Mouse (Mus musculus) stomach, postnatal 0 days (tissue): ENCODE measurements around the gene Bin2. TPM values are rescaled to one million over a fixed set of nuclear protein-coding genes. Genes with fewer than 3 reads are reported as not detected.

Source experiments
- ATAC-seq: fragments of 200-750 bp; cut with Nextera tagmentation; 2 replicates; pipeline ENCODE4 v1.8.0; 2017; ENCODE audit not compliant: low FRiP score, low TSS enrichment
- DNase-seq: peaks from one replicate; pipeline ENCODE4 v3.0.0-alpha.2; 2016; ENCODE audit warnings: low spot score
- H3K27ac ChIP-seq: fragments of 300-500 bp; sonication (generic); replicated peaks from 2 replicates; pipeline ENCODE4 v1.5.1; 2014; ENCODE audit warnings: mild to moderate bottlenecking, control low read depth
- H3K27me3 ChIP-seq: fragments of 300-500 bp; sonication (generic); 2 replicates; pipeline ENCODE4 v1.6.1; 2014; ENCODE audit warnings: low read length; ENCODE audit not compliant: control insufficient read depth, insufficient read depth
- H3K36me3 ChIP-seq: fragments of 300-500 bp; sonication (generic); 2 replicates; pipeline ENCODE4 v1.6.1; 2014; ENCODE audit warnings: low read length, mixed read lengths; ENCODE audit not compliant: control insufficient read depth, insufficient read depth
- H3K4me1 ChIP-seq: fragments of 300-500 bp; sonication (generic); replicated peaks from 2 replicates; pipeline ENCODE4 v1.6.1; 2014; ENCODE audit warnings: antibody characterized with exemption; ENCODE audit not compliant: control insufficient read depth, insufficient read depth
- H3K4me2 ChIP-seq: fragments of 300-500 bp; sonication (generic); replicated peaks from 2 replicates; pipeline ENCODE4 v1.6.1; 2014; ENCODE audit warnings: low read depth, mild to moderate bottlenecking, control low read depth, moderate library complexity
- H3K4me3 ChIP-seq: fragments of 300-500 bp; sonication (generic); 2 replicates; pipeline ENCODE4 v1.5.1; 2014; ENCODE audit warnings: low read depth, low read length, control low read depth
- H3K9ac ChIP-seq: fragments of 300-500 bp; sonication (generic); 2 replicates; pipeline ENCODE4 v1.6.1; 2014; ENCODE audit warnings: mild to moderate bottlenecking, low read length, control low read depth, mixed read lengths
- H3K9me3 ChIP-seq: fragments of 300-500 bp; sonication (generic); 2 replicates; pipeline ENCODE4 v1.6.1; 2016; ENCODE audit warnings: low read length; ENCODE audit not compliant: control insufficient read depth
- CTCF ChIP-seq: IDR thresholded peaks from 2 replicates; pipeline ENCODE4 v1.5.1; 2016; ENCODE audit warnings: antibody characterized with exemption, low read depth, mild to moderate bottlenecking, moderate library complexity
- EP300 ChIP-seq: optimal IDR thresholded peaks from 2 replicates; pipeline ENCODE3; 2016; ENCODE audit warnings: antibody characterized with exemption
- WGBS: fragments of 180-500 bp; shearing (Covaris S2); extraction: QIAGEN DNeasy Blood & Tissue Kit; methylation state at CpG from one replicate; pipeline ENCODE4 v1.1.7; 2014; 5-methylcytosine and 5-hydroxymethylcytosine counted together
- microRNA-seq: library from miRNA; unstranded; fragments of <30 nt; microRNA quantifications from one replicate; pipeline ENCODE4, GENCODE M21; 2016
- polyA plus RNA-seq: library from polyadenylated mRNA; unstranded; fragments of >200 nt; fragmentation: Nextera tagmentation; extraction: Ambion mirVana; gene quantifications from 2 replicates; pipeline ENCODE4 v1.2.1, GENCODE M21; 2015

The Bin2 gene
- polyA plus RNA-seq, 1 experiment from 2014 or later: 1.3 TPM

DNA sequence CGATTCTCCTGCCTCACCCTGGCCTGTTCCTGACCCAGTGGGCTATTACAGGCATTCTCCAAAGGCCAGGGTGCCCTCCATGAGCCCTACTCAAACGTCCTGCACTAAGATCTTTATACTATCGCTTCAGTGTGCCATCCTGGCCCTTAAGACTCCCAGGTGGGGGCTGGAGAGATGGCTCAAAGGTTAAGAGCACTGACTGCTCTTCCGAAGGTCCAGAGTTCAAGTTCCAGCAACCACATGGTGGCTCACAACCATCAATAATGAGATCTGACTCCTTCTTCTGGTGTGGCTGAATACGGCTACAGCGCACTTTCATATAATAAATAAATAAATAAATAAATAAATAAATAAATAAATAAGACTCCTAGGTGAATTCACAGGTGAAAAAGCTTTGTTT, 76.5 kb downstream of the Bin2 start:
- no peaks in the 10 kb centered on the region for H3K4me1 ChIP-seq
- no peak overlapping the region for H3K27ac ChIP-seq
- H3K9ac ChIP-seq: no peak overlapping the region
- no peaks in the 10 kb centered on the region for H3K36me3 ChIP-seq
- ATAC-seq (no peak), DNase-seq (no peak)
- no peaks in the 10 kb centered on the region for H3K27me3 ChIP-seq
- no peak overlapping the region for H3K4me2 ChIP-seq
- no peak overlapping the region for H3K4me3 ChIP-seq
- TF ChIP-seq EP300 (no peak), CTCF (no peak)
- H3K9me3 ChIP-seq: no peaks in the 10 kb centered on the region
- WGBS: 78% methylated on average over 6 of the region's 6 CpGs

Small RNA genes within 50 kb of the gene (microRNA-seq; reads per million reads assigned to microRNA genes)
- not detected for gene Mir6961

Other genes with a start within 250 kb of the Bin2 start
- 0.11 and 0.15 TPM in 2 replicates for gene Gm5475, start 247.4 kb downstream of the Bin2 start, polyA plus RNA-seq
- 12.2 and 15.8 TPM in 2 replicates for gene Slc11a2, start 244.5 kb downstream of the Bin2 start, polyA plus RNA-seq
- gene Letmd1, start 200.5 kb downstream of the Bin2 start, polyA plus RNA-seq: 9.8 and 10.9 TPM in 2 replicates
- 2.6 and 2.8 TPM in 2 replicates for gene Csrnp2, start 174.1 kb downstream of the Bin2 start, polyA plus RNA-seq
- gene Tfcp2, start 117.5 kb downstream of the Bin2 start, polyA plus RNA-seq: 8.7 and 9.6 TPM in 2 replicates
- 2.6 and 3.2 TPM in 2 replicates for gene Pou6f1, start 69.6 kb downstream of the Bin2 start, polyA plus RNA-seq
- 177 and 205 TPM in 2 replicates for gene Dazap2, start 54.2 kb downstream of the Bin2 start, polyA plus RNA-seq
- gene Smagp, start 32.6 kb downstream of the Bin2 start, polyA plus RNA-seq: 94.8 and 103 TPM in 2 replicates
- gene Cela1, start 18.4 kb upstream of the Bin2 start, polyA plus RNA-seq: 22.3 and 24.1 TPM in 2 replicates
- gene Galnt6, start 59.8 kb upstream of the Bin2 start, polyA plus RNA-seq: 9.5 and 11.0 TPM in 2 replicates
- 2.2 TPM in 2 replicates for gene Slc4a8, start 92.2 kb upstream of the Bin2 start, polyA plus RNA-seq
- 0.40 and 0.61 TPM in 2 replicates for gene Scn8a, start 200.3 kb upstream of the Bin2 start, polyA plus RNA-seq